Mouse (Mus musculus) liver, adult (tissue): ENCODE measurements at regions not wholly inside any gene's neighbourhood (a gene's known extent, or its start where the extent isn't known, plus 50 kb on each side); places are given as distances from the start of the nearest gene placed in this dataset.

Experiments
- GATA4 ChIP-seq: IDR thresholded peaks from 2 replicates; pipeline ENCODE4 v1.6.1; 2014; ENCODE audit warnings: mild to moderate bottlenecking, low read length; ENCODE audit not compliant: insufficient replicate concordance

DNA sequence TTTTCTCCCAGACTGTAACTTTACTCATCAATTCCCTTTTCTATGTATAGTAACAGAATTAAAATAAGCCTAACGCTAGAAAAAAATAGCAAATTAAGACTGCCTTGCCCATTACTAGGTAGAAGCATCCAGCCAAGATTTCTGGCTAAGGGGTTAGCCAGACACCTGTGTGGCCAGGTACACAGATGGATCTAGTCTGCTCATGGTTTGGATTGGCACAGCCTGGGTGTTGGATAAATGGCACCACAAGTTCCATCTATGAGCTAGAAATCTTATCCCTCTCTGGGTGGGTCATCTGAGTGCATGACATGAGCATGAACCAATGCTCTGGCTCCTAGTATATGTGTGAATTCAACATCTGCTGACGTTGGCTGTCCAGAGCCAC lies 383.7 kb downstream of the Zfp536 start:
- no peak for TF ChIP-seq GATA4

DNA sequence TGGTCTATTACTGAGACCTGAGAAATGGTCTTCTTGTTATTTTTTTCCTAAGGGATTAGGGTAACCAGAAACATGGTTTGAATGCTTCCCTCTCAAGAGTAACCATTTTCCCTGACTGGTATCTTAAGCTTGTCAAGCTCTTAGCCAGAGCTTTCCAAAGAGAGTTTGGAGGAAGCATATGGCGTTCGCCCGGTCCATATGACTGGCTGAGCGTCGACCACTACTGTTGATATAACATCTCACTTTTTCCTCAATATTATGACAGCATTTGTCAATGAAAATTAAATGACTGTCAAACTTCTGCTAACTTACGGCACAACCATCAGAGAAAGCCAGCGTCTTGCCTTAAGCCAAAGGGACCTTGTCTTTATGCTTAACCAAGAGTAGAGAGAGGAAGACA lies 383.2 kb downstream of the Zfp536 start:
- TF ChIP-seq GATA4: no peak

DNA sequence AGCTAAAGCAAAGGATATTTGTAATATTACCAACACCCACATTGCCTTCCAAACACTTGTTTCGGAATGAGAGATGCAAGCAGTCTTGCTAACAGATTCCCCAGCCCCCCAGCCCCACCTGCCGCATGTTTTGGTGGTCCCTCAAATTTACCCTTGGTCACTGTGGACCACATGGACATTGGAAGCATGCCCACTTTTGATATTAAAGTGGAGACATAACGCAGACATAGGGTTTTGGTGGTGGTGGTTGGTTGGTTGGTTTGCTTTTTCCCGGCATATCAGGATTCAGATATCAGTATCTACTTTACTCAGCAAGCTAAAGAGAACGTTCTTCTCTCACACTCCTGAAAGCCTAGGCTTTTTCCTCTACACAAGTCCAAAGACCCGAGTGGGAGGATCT lies 381.3 kb downstream of the Zfp536 start:
- no peak for TF ChIP-seq GATA4

DNA sequence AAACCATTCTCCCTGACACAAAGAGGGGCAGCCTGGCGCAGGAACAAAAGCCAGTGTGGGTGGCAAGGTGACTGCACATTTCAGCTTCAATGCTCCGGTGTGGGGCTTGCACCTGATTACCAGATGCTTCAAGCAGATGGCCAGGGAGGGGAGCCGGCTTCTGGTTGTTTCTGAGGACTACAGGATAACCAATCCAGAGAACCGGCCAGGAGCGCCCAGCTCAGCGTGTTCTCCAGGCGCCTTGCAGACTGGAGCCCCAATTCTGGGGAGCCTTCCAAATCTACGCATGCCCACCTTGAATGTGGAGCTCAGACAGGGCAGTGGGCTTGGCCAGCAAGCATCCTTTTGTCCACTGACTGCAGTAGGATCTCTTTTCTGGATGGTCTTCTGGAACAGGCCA lies 380.8 kb downstream of the Zfp536 start:
- no peak for TF ChIP-seq GATA4

DNA sequence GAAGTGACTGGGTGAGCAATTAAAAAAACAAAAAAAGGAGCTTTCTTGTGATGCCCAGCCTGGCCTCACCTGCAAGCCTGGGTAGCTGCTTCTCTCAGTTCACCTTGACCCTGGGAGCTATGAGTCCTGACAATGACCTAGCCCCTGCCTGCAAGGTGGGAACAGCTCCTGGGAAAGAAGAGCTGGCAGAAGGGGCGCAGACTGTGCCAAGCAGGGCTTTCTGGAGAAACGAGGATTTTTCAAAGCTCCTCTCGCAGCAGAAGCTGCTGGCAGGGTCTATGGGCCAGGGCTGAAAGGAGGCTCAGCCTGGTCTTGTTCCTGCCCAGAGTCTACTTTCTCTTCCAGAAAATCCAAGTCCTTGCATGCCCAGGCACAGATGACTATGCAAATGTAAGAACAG lies 380.4 kb downstream of the Zfp536 start:
- no peak for TF ChIP-seq GATA4

DNA sequence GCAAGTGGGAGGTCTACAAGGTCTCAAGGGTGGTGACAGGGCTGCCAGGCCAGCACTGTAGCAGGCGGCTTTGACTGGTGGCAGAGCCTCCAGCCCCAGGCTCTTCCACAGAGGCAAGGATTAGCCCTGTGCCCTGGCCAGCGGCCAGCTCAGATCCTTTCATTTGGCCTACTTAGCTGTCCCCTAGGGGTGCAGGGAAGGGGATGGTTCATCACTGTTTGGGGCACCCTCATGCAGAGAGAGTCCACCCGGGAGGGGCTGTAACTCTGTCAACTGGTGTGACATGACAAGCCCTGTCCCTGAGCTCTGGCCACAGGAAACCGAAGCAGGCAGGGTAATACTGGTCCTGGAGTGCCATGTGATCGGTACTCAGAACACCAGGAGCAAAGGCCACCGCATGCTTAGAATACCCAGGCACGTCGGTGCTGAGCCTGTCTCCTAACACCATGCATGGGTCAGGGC lies 378.4 kb downstream of the Zfp536 start:
- TF ChIP-seq GATA4: no peak

DNA sequence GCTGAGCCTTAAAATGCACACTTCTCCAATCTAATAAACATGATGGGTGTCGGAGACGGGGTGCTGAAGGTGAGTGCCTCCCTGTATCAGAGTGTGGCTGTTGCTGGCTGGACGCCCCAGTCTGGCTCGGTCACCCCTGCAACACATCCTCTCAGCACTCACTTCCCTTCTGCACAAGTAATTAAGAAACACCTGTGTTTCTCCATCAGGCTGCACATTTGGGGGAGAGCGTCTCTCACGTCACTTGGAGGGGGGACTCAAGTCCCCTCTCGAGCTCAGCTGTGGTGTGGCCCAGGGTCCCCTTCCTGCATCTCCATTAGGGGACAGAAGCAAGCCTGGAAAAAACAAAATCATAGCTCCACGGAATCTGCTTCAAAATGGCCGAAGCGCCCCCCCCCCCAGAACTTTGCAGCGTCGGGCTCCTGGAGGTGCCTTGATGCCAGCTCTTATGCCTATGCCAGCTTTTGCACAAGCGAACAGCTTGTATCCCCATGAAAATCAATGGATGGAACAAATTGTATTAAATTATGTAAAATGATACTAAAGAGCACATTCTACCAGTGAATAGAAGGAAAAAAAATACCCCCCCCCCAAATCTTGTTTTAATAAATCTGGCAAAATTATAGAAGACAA lies 377.4 kb downstream of the Zfp536 start:
- TF ChIP-seq GATA4: no peak

DNA sequence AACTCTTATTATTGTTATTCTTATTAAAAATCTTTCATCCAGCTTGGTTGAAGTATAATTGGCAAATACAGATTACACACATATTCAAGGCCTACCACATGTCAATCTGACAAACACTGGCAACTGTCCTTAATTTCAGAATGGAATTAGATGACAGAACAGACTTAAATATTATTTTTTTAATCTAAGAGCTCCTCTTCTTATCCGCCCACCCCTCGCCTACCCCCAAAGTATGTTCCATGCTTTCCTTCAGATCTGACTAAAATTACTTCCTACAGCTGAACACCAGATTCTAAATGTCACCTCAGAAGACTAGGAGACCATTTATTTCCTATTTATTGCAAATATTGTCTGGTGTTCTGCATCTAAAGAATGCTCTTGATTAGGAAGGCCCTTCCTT lies 370.0 kb downstream of the Zfp536 start:
- no peak for TF ChIP-seq GATA4

DNA sequence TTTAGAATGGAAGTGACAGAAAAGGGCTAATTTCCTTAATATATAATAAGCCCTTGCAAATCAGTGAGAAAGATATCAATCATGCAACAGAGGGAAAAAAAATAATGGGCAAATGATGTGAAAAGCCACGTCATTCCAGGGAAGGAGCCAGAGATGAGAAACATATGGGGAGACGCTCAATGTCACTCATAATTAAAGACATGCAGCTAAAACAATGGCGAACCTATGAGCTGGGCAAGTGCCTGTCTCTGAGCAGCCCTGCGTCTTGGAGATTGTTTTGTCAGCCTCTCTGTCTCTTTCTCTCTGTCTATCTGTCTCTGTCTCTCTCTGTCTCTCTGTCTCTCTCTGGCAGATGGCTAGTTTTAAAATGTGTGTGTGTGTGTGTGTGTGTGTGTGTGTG lies 360.1 kb downstream of the Zfp536 start:
- no peak for TF ChIP-seq GATA4

DNA sequence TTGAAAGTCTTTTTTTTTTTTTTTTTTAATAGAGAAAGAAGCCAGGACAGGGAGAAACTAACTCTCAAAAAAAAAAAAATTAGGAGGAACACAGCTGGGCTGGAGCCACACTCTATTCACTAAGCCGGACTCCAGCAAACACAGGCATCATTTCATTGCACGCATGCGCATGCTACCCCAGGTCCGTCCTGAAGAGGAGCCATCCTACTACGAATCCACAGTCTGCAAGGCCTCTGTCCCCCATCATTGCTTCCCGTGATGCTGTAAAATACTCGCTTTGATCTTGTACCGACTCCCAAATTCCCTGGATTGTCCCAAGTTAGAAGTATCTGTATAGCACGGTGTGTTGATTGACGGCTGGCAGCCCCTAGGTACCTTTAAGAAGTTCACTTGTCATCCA lies 351.7 kb downstream of the Zfp536 start:
- TF ChIP-seq GATA4: no peak
